Mouse (Mus musculus) heart, embryonic 13.5 days (tissue): ENCODE data around the gene Gtsf2. TPM values are rescaled to one million over a fixed set of nuclear protein-coding genes. Genes with fewer than 3 reads are reported as not detected.

Source experiments
- ATAC-seq: fragments of 200-750 bp; cut with Nextera tagmentation; 2 replicates; pipeline ENCODE4 v1.8.0; 2017; ENCODE audit warnings: moderate TSS enrichment; ENCODE audit not compliant: insufficient number of reproducible peaks, low FRiP score, low TSS enrichment; ENCODE audit errors: extremely low read depth
- H3K27ac ChIP-seq: fragments of 300-500 bp; sonication (generic); replicated peaks from 2 replicates; pipeline ENCODE4 v1.5.1; 2015; ENCODE audit warnings: moderate library complexity, mild to moderate bottlenecking, inconsistent platforms
- H3K27me3 ChIP-seq: fragments of 300-500 bp; sonication (generic); replicated peaks from 2 replicates; pipeline ENCODE4 v1.6.1; 2015; ENCODE audit warnings: mild to moderate bottlenecking, inconsistent platforms
- H3K36me3 ChIP-seq: fragments of 300-500 bp; sonication (generic); 2 replicates; pipeline ENCODE4 v1.6.1; 2015; ENCODE audit warnings: mild to moderate bottlenecking, inconsistent platforms
- H3K4me1 ChIP-seq: fragments of 300-500 bp; sonication (generic); 2 replicates; pipeline ENCODE4 v1.6.1; 2015; ENCODE audit warnings: inconsistent platforms
- H3K4me2 ChIP-seq: fragments of 300-500 bp; sonication (generic); 2 replicates; pipeline ENCODE4 v1.6.1; 2015; ENCODE audit warnings: inconsistent platforms, mild to moderate bottlenecking, moderate library complexity
- H3K4me3 ChIP-seq: fragments of 300-500 bp; sonication (generic); 2 replicates; pipeline ENCODE4 v1.5.1; 2015; ENCODE audit warnings: moderate library complexity, mild to moderate bottlenecking, inconsistent platforms
- H3K9ac ChIP-seq: fragments of 300-500 bp; sonication (generic); 2 replicates; pipeline ENCODE4 v1.6.1; 2015; ENCODE audit warnings: inconsistent platforms, mild to moderate bottlenecking, moderate library complexity
- H3K9me3 ChIP-seq: fragments of 300-500 bp; sonication (generic); 2 replicates; pipeline ENCODE4 v1.6.1; 2016; ENCODE audit warnings: inconsistent platforms
- WGBS: fragments of 180-500 bp; shearing (Covaris S2); methylation state at CpG from one replicate; pipeline ENCODE4 v1.1.7; 2015; ENCODE audit warnings: mixed read lengths; 5-methylcytosine and 5-hydroxymethylcytosine counted together
- polyA plus RNA-seq: library from polyadenylated mRNA; unstranded; fragments of >200 nt; fragmentation: Nextera tagmentation; extraction: Ambion mirVana; gene quantifications from 2 replicates; pipeline ENCODE4 v1.2.1, GENCODE M21; 2015

The Gtsf2 gene
- not detected in 2 replicates for polyA plus RNA-seq

- Histone ChIP-seq H3K4me1 (no peaks in the 10 kb centered on the region), H3K9ac (no peak within 1 kb of the TSS), H3K9me3 (no peaks in the 10 kb centered on the region), H3K27me3 (no peaks in the 10 kb centered on the region), H3K36me3 (no peaks in the 10 kb centered on the region), H3K27ac (no peak within 1 kb of the TSS), H3K4me2 (no peak within 1 kb of the TSS), H3K4me3 (no peak within 1 kb of the TSS)
- ATAC-seq, result no peak
- WGBS, result 48% methylated on average over 3 of the region's 3 CpGs
Observed at GRCm38 (mm10) chr15:103448369-103448768, at the start of gene Gtsf2. Gtsf2 (minus strand) TSS chr15:103448469.

DNA sequence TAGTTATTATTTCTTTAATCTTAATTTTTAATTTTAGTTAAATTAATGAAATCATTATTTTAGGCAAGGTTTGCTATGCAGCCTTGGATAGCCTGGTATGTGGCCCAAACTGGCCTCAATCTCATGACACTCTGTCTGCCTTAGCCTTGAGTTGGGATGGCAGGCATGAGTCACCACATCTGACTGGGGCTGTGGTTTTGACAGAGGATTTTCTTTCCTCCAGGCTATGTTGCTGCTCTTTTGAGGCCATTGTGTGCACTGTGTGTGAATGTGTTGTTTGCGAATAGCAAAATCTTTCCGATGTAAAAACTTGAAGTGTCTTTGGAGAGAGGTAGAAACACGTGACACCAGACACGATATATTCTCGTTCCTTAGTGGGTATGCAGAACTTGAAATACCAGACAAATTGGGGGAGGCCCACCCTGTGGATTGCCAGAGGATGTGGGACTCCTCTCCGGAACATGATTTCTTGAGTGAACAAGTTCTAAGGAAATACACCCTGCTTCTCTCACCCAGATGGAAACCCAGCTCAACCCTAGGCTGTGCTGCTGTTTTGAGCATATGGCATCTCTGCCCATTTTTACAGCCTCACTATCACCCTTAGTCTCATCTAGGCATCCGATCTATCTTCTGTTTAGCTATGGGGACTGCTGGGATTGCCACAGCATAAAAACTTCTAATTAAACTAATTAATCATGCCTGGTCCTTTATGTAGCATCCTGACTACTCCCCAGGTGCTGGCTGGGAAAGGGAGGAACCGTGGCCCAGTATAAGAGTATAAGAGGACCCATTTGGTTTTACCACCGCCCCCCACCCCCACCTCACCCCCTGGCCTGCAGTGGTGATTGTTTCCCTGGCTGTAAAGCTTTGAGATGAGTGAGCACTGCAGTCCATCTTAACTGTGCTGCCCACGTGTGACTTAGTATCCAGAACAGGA is 48.2 kb upstream of the Gtsf2 start:
- no peaks in the 10 kb centered on the region for H3K36me3 ChIP-seq
- no peak for ATAC-seq
- H3K4me3 ChIP-seq, result no peak overlapping the region
- H3K4me1 ChIP-seq, result 0 out of 2 replicates have a peak, but pooled peaks cover 2% of the 10 kb centered on the region
- 70% methylated on average over 10 of the region's 10 CpGs for WGBS
- H3K27me3 ChIP-seq, result peaks cover 10% of the 10 kb centered on the region; the same call in 1 of the 2 replicates
- H3K4me2 ChIP-seq, result no peak overlapping the region
- no peak overlapping the region for H3K9ac ChIP-seq
- no peaks in the 10 kb centered on the region for H3K9me3 ChIP-seq
- H3K27ac ChIP-seq, result no peak overlapping the region

DNA sequence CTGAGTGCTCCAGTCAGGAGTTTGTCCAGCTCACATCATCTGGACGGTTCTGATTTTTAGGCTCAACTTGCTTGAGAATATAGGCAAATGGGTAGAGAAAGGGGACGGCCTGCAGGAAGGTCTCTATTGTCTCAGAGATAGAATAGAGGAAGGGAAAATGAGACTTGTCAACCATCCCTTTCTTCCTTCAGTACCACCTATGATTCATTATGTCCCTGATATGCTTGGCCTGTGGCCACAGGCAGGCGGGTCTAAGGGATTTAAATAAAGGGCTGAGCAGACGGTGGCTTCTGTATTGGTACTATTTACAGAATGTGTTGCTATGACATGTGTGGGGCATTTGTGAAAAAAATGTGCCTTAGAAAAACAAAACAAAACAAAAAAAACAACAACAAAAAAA is 40.1 kb upstream of the Gtsf2 start:
- Histone ChIP-seq H3K27me3 (no peaks in the 10 kb centered on the region), H3K9me3 (no peaks in the 10 kb centered on the region), H3K4me3 (no peak overlapping the region), H3K4me1 (peaks cover 5% of the 10 kb centered on the region), H3K9ac (no peak overlapping the region), H3K36me3 (no peaks in the 10 kb centered on the region), H3K27ac (no peak overlapping the region), H3K4me2 (no peak overlapping the region)
- no peak for ATAC-seq
- 52% methylated on average over 4 of the region's 4 CpGs for WGBS

DNA sequence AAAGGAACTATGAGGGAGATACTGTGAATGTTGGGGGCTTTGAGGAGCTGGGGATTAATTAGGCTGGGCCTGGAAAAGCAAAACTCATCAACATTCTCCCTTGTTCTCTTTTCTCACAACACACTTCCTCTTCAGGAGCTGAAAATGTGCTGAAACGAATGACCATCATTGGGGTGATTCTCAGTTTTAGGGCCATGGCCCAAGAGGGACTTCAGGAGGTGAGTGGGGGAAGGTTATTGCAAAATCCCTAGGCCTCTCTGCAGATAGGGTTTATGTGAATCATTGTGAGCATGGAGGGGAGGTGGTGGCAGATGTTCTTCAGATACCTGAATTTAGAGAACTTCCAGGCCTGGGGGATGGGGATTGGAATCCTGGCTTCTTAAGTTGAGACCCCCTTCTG is 38.4 kb upstream of the Gtsf2 start:
- Histone ChIP-seq H3K4me2 (no peak overlapping the region), H3K9me3 (no peaks in the 10 kb centered on the region), H3K9ac (no peak overlapping the region), H3K27ac (no peak overlapping the region), H3K4me1 (peaks cover 5% of the 10 kb centered on the region), H3K4me3 (no peak overlapping the region), H3K36me3 (no peaks in the 10 kb centered on the region), H3K27me3 (no peaks in the 10 kb centered on the region)
- no peak for ATAC-seq
- 43% methylated on average over 1 of the region's 1 CpGs for WGBS

DNA sequence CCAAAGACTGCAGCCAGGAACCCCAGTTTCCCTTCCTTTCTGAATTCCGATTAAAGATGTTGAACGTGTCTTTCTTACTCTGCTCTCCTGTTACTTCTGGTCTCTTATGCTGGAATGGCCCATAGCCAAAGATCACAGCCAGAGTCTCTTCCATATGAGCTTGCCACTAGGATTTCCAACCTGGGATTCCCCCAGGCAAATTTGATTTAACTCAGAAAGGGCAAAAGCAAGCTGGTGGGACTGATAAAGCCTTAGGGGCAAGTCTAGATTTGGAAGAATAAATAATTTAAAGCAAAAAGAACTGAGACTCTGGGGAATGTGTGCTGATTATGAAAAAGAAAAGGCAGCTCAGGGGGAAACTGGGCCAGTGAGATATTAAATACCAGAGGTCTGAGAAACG is 36.8 kb upstream of the Gtsf2 start:
- H3K4me3 ChIP-seq, result no peak overlapping the region
- H3K9me3 ChIP-seq, result no peaks in the 10 kb centered on the region
- H3K27me3 ChIP-seq, result no peaks in the 10 kb centered on the region
- H3K4me2 ChIP-seq, result no peak overlapping the region
- no peak for ATAC-seq
- no peak overlapping the region for H3K27ac ChIP-seq
- WGBS, result 44% methylated on average over 3 of the region's 3 CpGs
- no peak overlapping the region for H3K9ac ChIP-seq
- no peaks in the 10 kb centered on the region for H3K36me3 ChIP-seq
- peaks cover 5% of the 10 kb centered on the region for H3K4me1 ChIP-seq

DNA sequence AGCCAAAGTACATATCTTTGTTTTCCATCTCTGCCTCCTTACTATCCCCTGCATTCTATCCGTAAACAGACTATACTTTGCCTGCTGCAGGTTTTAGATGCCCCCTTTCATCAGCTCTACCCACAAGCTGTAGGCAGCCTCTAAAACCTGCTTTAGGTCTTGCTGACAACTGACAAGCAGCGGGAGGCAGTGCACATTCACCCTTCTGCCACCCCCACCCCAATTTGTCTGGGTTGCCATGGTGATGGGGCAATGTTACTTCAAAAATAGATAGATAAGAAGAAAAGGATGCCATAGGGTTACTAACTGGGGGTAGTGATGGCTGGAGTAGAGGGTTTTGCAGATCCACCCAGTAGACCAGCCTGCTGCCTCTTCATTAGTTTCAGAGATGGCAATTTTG is 36.2 kb upstream of the Gtsf2 start:
- Histone ChIP-seq H3K4me1 (peaks cover 5% of the 10 kb centered on the region), H3K9me3 (no peaks in the 10 kb centered on the region), H3K4me2 (no peak overlapping the region), H3K36me3 (no peaks in the 10 kb centered on the region), H3K4me3 (no peak overlapping the region), H3K9ac (no peak overlapping the region), H3K27ac (no peak overlapping the region), H3K27me3 (no peaks in the 10 kb centered on the region)
- WGBS, result 42% methylated on average over 2 of the region's 2 CpGs
- no peak for ATAC-seq

DNA sequence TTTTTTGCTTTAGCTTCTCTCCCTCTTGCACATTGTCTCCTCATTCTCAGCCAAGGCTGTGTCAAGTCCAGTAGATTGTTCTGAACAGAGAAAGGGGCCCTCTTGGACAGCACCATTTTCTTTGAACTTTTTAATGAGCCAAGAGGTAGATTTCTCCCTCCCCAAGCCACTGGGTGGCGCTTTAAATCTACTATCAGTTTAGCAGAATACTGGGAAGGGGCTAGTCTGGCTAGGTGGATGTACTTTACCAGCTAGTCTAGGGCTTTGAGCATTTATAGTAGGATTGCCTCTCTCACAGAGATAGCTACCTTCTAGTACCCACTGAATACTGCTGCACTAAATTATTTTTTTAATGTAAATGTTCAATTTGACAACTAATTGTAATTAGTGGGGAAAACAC is 34.2 kb upstream of the Gtsf2 start:
- Histone ChIP-seq H3K4me3 (no peak overlapping the region), H3K27ac (no peak overlapping the region), H3K27me3 (no peaks in the 10 kb centered on the region), H3K9ac (no peak overlapping the region), H3K36me3 (no peaks in the 10 kb centered on the region), H3K4me1 (no peaks in the 10 kb centered on the region), H3K4me2 (no peak overlapping the region), H3K9me3 (no peaks in the 10 kb centered on the region)
- no peak for ATAC-seq
- 0% methylated on average over 1 of the region's 1 CpGs for WGBS

- no peaks in the 10 kb centered on the region for H3K9me3 ChIP-seq
- no peak overlapping the region for H3K27ac ChIP-seq
- H3K4me3 ChIP-seq, result no peak overlapping the region
- WGBS, result 70% methylated on average over 2 of the region's 2 CpGs
- H3K27me3 ChIP-seq, result no peaks in the 10 kb centered on the region
- no peak overlapping the region for H3K4me2 ChIP-seq
- no peaks in the 10 kb centered on the region for H3K36me3 ChIP-seq
- H3K4me1 ChIP-seq, result no peaks in the 10 kb centered on the region
- H3K9ac ChIP-seq, result no peak overlapping the region
- no peak for ATAC-seq
Observed at GRCm38 (mm10) chr15:103480129-103480528, 31.9 kb upstream of the Gtsf2 start.

DNA sequence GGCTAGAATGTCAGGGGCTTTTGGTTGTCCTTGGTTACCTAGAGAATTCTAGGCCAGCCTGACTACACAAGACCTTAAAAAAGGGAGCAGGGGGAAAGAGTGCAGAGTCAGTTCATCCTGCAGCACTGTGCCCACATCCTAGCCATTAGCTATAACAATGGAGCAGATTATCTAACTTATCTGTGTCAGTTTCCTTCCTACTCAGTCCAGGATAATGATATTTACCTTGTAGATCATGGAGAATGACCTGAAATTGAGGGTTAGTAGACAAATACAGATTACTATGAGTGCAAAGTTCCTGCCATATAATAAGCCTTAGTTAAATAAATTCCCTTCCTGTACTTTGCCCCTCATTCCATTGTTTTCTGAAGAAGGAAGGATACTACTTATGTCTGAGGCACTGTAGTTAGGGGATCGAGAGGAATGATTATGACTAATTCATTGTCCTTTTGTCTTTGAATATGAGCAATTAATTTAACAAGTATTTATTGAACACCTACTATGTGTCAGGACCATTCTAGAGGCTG is 30.9 kb upstream of the Gtsf2 start:
- H3K4me2 ChIP-seq, result no peak overlapping the region
- H3K9me3 ChIP-seq, result no peaks in the 10 kb centered on the region
- H3K27me3 ChIP-seq, result no peaks in the 10 kb centered on the region
- H3K36me3 ChIP-seq, result no peaks in the 10 kb centered on the region
- H3K4me1 ChIP-seq, result no peaks in the 10 kb centered on the region
- H3K4me3 ChIP-seq, result no peak overlapping the region
- ATAC-seq, result no peak
- H3K9ac ChIP-seq, result no peak overlapping the region
- no peak overlapping the region for H3K27ac ChIP-seq
- 59% methylated on average over 1 of the region's 1 CpGs for WGBS

DNA sequence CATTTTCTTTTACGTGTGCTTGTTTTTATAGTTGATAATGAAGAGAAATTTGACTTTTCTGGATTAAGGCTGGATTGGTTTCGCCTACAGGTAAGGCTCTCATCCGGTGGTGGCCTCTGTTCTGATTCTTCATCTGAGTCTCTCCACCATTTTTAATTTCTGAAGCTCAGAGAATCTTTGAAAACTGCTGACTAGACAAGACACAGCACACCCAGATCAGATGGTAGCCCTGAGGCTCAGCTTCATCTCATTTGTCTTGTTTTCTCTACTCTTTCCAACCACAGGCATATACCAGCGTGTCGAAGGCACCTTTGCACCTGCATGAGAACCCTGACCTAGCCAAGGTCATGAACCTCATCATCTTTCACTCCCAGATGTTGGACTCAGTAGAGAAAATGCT is 25.5 kb upstream of the Gtsf2 start:
- H3K27me3 ChIP-seq, result no peaks in the 10 kb centered on the region
- ATAC-seq, result no peak
- no peaks in the 10 kb centered on the region for H3K9me3 ChIP-seq
- H3K4me2 ChIP-seq, result no peak overlapping the region
- no peak overlapping the region for H3K27ac ChIP-seq
- WGBS, result 79% methylated on average over 5 of the region's 5 CpGs
- H3K36me3 ChIP-seq, result no peaks in the 10 kb centered on the region
- no peak overlapping the region for H3K9ac ChIP-seq
- no peak overlapping the region for H3K4me3 ChIP-seq
- H3K4me1 ChIP-seq, result peaks cover 13% of the 10 kb centered on the region

DNA sequence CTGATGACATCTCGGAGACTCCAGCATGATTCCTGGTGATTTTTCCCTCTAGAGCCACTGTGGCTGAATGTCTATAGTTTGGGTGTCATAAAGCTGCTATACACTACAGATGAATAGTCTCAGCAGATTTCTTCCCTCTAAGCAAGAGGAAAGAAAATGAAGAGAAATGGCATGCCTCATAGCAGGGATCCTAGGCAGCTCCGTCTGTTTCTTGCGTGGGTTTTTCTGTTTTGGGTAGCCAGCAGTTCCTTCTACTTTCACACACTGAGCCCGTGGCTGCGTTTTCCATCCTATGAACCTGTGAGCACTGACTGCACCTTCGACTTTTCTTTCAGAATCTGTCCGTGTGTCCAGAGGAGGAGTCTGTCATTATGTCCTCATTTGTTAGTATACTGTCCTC is 24.9 kb upstream of the Gtsf2 start:
- ATAC-seq, result no peak
- Histone ChIP-seq H3K27me3 (no peaks in the 10 kb centered on the region), H3K4me1 (peaks cover 13% of the 10 kb centered on the region), H3K4me2 (no peak overlapping the region), H3K9me3 (no peaks in the 10 kb centered on the region), H3K36me3 (no peaks in the 10 kb centered on the region), H3K9ac (no peak overlapping the region), H3K27ac (no peak overlapping the region), H3K4me3 (no peak overlapping the region)
- WGBS, result 77% methylated on average over 7 of the region's 7 CpGs

- peaks cover 13% of the 10 kb centered on the region for H3K4me1 ChIP-seq
- H3K27ac ChIP-seq, result no peak overlapping the region
- 74% methylated on average over 3 of the region's 3 CpGs for WGBS
- H3K4me2 ChIP-seq, result no peak overlapping the region
- H3K9me3 ChIP-seq, result no peaks in the 10 kb centered on the region
- ATAC-seq, result no peak
- H3K9ac ChIP-seq, result no peak overlapping the region
- H3K36me3 ChIP-seq, result no peaks in the 10 kb centered on the region
- H3K4me3 ChIP-seq, result no peak overlapping the region
- no peaks in the 10 kb centered on the region for H3K27me3 ChIP-seq
Observed at GRCm38 (mm10) chr15:103472265-103472664, 24.0 kb upstream of the Gtsf2 start.
